Mouse (Mus musculus): Measurements from ENCODE around the gene Srrm3.

GRCm38 (mm10) chr5:135782901-135783300 lies 23.8 kb upstream of the Srrm3 start:
- TF ChIP-seq CTCF (IDR thresholded peaks at IDR 0.05; ENCODE audit: low read depth, low read length) (no peak), POLR2A (IDR thresholded peaks at IDR 0.05; ENCODE audit: extremely low read depth, insufficient read depth, low read length) (no peak)
